Mouse (Mus musculus) limb, embryonic 12.5 days (tissue): ENCODE results near the gene Yae1d1. TPM values are rescaled to one million over a fixed set of nuclear protein-coding genes. Genes with fewer than 3 reads are reported as not detected.

Source experiments
- ATAC-seq: fragments of 200-750 bp; cut with Nextera tagmentation; 2 replicates; pipeline ENCODE4 v1.8.0; 2017; ENCODE audit warnings: low read depth, moderate TSS enrichment; ENCODE audit not compliant: insufficient number of reproducible peaks, insufficient read depth, low FRiP score, low TSS enrichment
- H3K27ac ChIP-seq: fragments of 300-500 bp; sonication (generic); 2 replicates; pipeline ENCODE4 v1.5.1; 2016; ENCODE audit warnings: mild to moderate bottlenecking, moderate library complexity
- H3K27me3 ChIP-seq: fragments of 300-500 bp; sonication (generic); 2 replicates; pipeline ENCODE4 v1.6.1; 2016; ENCODE audit warnings: mild to moderate bottlenecking, moderate library complexity
- H3K36me3 ChIP-seq: fragments of 300-500 bp; sonication (generic); 2 replicates; pipeline ENCODE4 v1.6.1; 2016; ENCODE audit warnings: mild to moderate bottlenecking, moderate library complexity
- H3K4me1 ChIP-seq: fragments of 300-500 bp; sonication (generic); replicated peaks from 2 replicates; pipeline ENCODE4 v1.6.1; 2016
- H3K4me2 ChIP-seq: fragments of 300-500 bp; sonication (generic); 2 replicates; pipeline ENCODE4 v1.6.1; 2016; ENCODE audit warnings: mild to moderate bottlenecking, moderate library complexity
- H3K4me3 ChIP-seq: fragments of 300-500 bp; sonication (generic); replicated peaks from 2 replicates; pipeline ENCODE4 v1.5.1; 2016; ENCODE audit warnings: mild to moderate bottlenecking
- H3K9ac ChIP-seq: fragments of 300-500 bp; sonication (generic); replicated peaks from 2 replicates; pipeline ENCODE4 v1.6.1; 2016; ENCODE audit warnings: mild to moderate bottlenecking, moderate library complexity
- H3K9me3 ChIP-seq: fragments of 300-500 bp; sonication (generic); 2 replicates; pipeline ENCODE4 v1.6.1; 2016; ENCODE audit warnings: mild to moderate bottlenecking, moderate library complexity
- WGBS: fragments of 180-500 bp; shearing (Covaris S2); methylation state at CpG from one replicate; pipeline ENCODE4 v1.1.7; 2016; 5-methylcytosine and 5-hydroxymethylcytosine counted together
- polyA plus RNA-seq: library from polyadenylated mRNA; unstranded; fragments of >200 nt; fragmentation: Nextera tagmentation; extraction: Ambion mirVana; gene quantifications from 2 replicates; pipeline ENCODE4 v1.2.1, GENCODE M21; 2016

Gene Yae1d1
- polyA plus RNA-seq: 79.7 and 84.8 TPM in 2 replicates

- no peaks in the 10 kb centered on the region for H3K27me3 ChIP-seq
- ATAC-seq: peak; percentile 96
- WGBS: under 1% methylated on average over 54 of the region's 54 CpGs
Measured at GRCm38 (mm10) chr13:17992697-17993514, at the start of gene Yae1d1. Yae1d1 (minus strand) TSS chr13:17993349.

DNA sequence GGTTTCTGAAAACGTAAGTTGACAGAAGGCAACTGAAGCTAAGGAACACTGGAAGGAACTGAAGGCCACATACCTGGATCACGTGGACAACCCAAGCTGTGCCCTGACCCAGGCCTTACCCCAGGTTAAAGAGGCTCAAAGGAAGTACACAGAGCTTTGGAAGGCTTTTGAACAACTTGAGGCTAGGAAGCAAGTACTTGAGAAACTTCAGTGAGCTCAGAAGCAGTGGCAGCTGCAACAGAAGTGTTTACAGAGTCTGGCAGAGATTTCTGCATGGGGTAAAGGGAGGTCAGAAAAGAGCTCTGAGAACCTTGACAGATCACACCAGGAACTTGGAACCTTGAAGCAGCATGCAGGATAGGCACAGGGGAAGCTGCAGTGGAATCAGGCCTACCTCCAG lies 45.7 kb upstream of the Yae1d1 start:
- no peaks in the 10 kb centered on the region for H3K27me3 ChIP-seq
- no peaks in the 10 kb centered on the region for H3K9me3 ChIP-seq
- ATAC-seq: no peak
- no peaks in the 10 kb centered on the region for H3K4me1 ChIP-seq
- no peak overlapping the region for H3K27ac ChIP-seq
- 77% methylated on average over 2 of the region's 2 CpGs for WGBS
- H3K36me3 ChIP-seq: no peaks in the 10 kb centered on the region
- H3K4me3 ChIP-seq: no peak overlapping the region
- H3K4me2 ChIP-seq: no peak overlapping the region
- H3K9ac ChIP-seq: no peak overlapping the region

More at GRCm38 (mm10) chr13:17992697-17993514, at the start of gene Yae1d1:
- Histone ChIP-seq H3K4me3 (peak within 1 kb of the TSS; percentile 76), H3K36me3 (peaks cover 8% of the 10 kb centered on the region), H3K4me1 (peaks cover 7% of the 10 kb centered on the region; the same call in 1 of the 2 replicates), H3K4me2 (peak within 1 kb of the TSS; percentile 78), H3K9me3 (no peaks in the 10 kb centered on the region), H3K9ac (peak within 1 kb of the TSS; percentile 73), H3K27ac (peak within 1 kb of the TSS; percentile 82)

DNA sequence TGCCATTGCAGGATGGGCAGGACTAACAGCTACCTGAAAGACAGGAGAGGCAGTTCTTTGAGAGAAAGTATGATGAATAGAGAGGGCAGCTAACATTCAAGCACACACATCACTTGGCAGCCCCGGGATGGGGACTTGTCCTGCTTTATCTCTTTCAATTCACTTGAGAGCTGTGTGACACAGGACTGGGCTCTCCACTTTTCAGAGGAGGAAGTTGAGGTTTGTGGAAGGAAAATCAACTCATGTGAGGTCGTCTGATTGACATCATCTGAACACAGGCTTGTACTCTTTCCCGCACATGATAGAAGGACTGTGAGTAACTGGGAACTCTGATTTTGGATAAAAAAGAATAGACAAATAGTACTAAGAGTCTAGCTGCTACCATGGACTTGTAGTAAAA lies 23.5 kb upstream of the Yae1d1 start:
- no peak overlapping the region for H3K4me2 ChIP-seq
- no peak overlapping the region for H3K27ac ChIP-seq
- no peaks in the 10 kb centered on the region for H3K9me3 ChIP-seq
- H3K4me3 ChIP-seq: no peak overlapping the region
- H3K36me3 ChIP-seq: no peaks in the 10 kb centered on the region
- H3K9ac ChIP-seq: no peak overlapping the region
- H3K27me3 ChIP-seq: no peaks in the 10 kb centered on the region
- WGBS: 76% methylated on average over 3 of the region's 3 CpGs
- H3K4me1 ChIP-seq: no peaks in the 10 kb centered on the region
- ATAC-seq: no peak

GRCm38 (mm10) chr13:18013205-18013604 lies 20.1 kb upstream of the Yae1d1 start:
- H3K4me1 ChIP-seq: no peaks in the 10 kb centered on the region
- H3K4me2 ChIP-seq: no peak overlapping the region
- H3K27ac ChIP-seq: no peak overlapping the region
- no peak for ATAC-seq
- WGBS: 64% methylated on average over 6 of the region's 6 CpGs
- H3K9ac ChIP-seq: no peak overlapping the region
- no peaks in the 10 kb centered on the region for H3K27me3 ChIP-seq
- no peaks in the 10 kb centered on the region for H3K9me3 ChIP-seq
- H3K36me3 ChIP-seq: no peaks in the 10 kb centered on the region
- H3K4me3 ChIP-seq: no peak overlapping the region

GRCm38 (mm10) chr13:18011055-18011454 lies 17.9 kb upstream of the Yae1d1 start:
- H3K4me3 ChIP-seq: no peak overlapping the region
- no peak for ATAC-seq
- H3K4me2 ChIP-seq: no peak overlapping the region
- H3K9ac ChIP-seq: no peak overlapping the region
- H3K9me3 ChIP-seq: no peaks in the 10 kb centered on the region
- WGBS: 82% methylated on average over 4 of the region's 4 CpGs
- H3K27ac ChIP-seq: no peak overlapping the region
- H3K27me3 ChIP-seq: no peaks in the 10 kb centered on the region
- no peaks in the 10 kb centered on the region for H3K36me3 ChIP-seq
- no peaks in the 10 kb centered on the region for H3K4me1 ChIP-seq

GRCm38 (mm10) chr13:17993515-17993847 lies 332 bp upstream of the Yae1d1 start:
- 40% methylated on average over 7 of the region's 7 CpGs for WGBS
- H3K27me3 ChIP-seq: no peaks in the 10 kb centered on the region
- ATAC-seq: no peak
- peak overlapping the region; percentile 73; the same call in 1 of the 2 replicates for H3K9ac ChIP-seq
- peaks cover 7% of the 10 kb centered on the region; the same call in 1 of the 2 replicates for H3K4me1 ChIP-seq
- peak overlapping the region; percentile 76 for H3K4me3 ChIP-seq
- no peaks in the 10 kb centered on the region for H3K9me3 ChIP-seq
- peak overlapping the region; percentile 82; the same call in 1 of the 2 replicates for H3K27ac ChIP-seq
- H3K36me3 ChIP-seq: 0 out of 2 replicates have a peak, but pooled peaks cover 6% of the 10 kb centered on the region
- H3K4me2 ChIP-seq: peak overlapping the region; percentile 78

DNA sequence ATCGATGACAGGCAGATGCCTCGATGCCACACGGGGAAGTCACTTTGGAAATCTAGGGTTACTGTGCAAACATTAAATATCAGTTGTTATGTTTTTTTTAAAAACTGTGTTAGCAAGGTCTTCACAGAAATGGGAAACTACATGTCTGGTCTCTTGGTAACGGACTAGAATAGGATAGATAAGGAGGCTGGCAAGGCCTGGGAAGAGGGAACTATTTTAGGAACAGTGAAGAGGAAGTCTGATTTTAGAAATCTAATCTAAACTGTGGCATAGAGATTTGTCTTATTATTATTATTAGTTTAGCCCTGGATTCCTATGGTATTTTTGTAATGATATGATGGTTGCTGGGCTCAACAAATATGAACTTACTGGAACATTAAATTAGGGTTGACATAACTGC lies 1.1 kb downstream of the Yae1d1 start:
- Histone ChIP-seq H3K27ac (no peak overlapping the region), H3K4me1 (peaks cover 7% of the 10 kb centered on the region; the same call in 1 of the 2 replicates), H3K4me2 (peak overlapping the region; percentile 78), H3K9me3 (no peaks in the 10 kb centered on the region), H3K36me3 (peaks cover 16% of the 10 kb centered on the region), H3K4me3 (peak overlapping the region; percentile 76), H3K27me3 (no peaks in the 10 kb centered on the region), H3K9ac (no peak overlapping the region)
- WGBS: 85% methylated on average over 4 of the region's 4 CpGs
- ATAC-seq: no peak

- no peak for ATAC-seq
- Histone ChIP-seq H3K4me1 (no peaks in the 10 kb centered on the region), H3K27me3 (no peaks in the 10 kb centered on the region), H3K27ac (no peak overlapping the region), H3K9ac (no peak overlapping the region), H3K4me3 (no peak overlapping the region), H3K36me3 (peaks cover 55% of the 10 kb centered on the region), H3K9me3 (no peaks in the 10 kb centered on the region), H3K4me2 (no peak overlapping the region)
- WGBS: 69% methylated on average over 4 of the region's 4 CpGs
Measured at GRCm38 (mm10) chr13:17983194-17983593, 10.0 kb downstream of the Yae1d1 start.

DNA sequence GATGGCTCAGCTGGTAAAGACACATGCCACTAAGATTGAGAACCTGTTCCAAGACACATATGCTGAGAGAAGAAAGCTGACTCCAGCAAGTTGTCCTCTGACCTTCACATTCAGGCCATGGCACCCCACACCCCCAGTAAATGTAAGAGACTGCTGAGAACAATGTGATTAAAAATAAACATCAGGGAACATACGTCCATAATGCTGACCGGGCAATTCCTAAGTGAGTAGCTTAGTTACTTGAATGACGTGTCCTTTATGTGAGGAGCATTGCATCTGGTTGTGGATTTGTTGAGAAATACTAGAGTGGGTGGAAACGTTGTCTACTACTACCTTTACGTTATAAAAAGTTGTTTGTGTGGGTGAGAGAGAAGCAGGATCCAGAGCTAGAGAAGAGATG lies 10.5 kb downstream of the Yae1d1 start:
- Histone ChIP-seq H3K4me2 (no peak overlapping the region), H3K27me3 (no peaks in the 10 kb centered on the region), H3K9ac (no peak overlapping the region), H3K9me3 (no peaks in the 10 kb centered on the region), H3K4me3 (no peak overlapping the region), H3K36me3 (peaks cover 52% of the 10 kb centered on the region), H3K4me1 (no peaks in the 10 kb centered on the region), H3K27ac (no peak overlapping the region)
- ATAC-seq: no peak
- WGBS: 94% methylated on average over 5 of the region's 5 CpGs

DNA sequence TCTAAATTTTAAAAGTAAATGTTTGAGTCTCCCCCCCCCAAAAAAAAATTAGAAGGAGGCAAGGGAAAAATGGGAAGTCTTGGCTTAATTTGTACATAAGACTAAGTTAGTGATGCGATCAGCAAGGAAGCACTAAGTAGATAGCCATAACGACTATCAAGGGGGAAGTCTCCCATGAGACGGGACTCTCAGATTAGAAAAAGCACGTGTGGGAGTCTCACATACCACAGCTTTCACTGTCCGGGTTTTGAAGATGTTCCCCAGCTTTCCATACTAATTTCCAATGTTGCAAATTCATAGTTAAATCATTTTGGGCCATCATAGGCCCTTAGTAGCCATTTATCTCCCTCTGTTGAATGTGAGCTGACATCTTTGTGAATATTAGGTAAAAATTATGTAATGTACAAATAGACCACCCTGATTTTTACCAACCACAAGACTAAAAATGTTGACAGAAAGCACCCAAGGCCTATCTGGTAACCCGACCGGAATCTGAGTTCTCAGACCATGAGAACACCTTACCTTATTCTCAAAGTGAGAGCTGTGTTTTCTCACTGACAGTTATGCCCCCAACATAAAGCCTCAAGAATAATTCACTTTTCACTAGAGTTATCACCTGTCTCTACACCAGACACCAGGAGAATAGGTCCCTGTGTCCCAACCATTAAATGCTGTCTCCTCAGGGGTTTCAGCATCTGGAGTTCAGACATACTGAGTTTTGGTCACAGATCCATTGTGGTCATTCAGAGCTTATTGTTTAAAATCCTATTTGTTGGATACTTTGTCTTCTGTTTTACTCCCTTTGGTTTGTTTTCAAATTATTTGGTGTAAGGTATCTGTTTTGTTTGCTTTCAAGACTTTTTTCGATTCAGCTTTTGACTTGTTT lies 16.1 kb downstream of the Yae1d1 start:
- Histone ChIP-seq H3K27me3 (no peaks in the 10 kb centered on the region), H3K4me1 (no peaks in the 10 kb centered on the region), H3K9me3 (no peaks in the 10 kb centered on the region), H3K9ac (no peak overlapping the region), H3K4me3 (no peak overlapping the region), H3K4me2 (no peak overlapping the region), H3K27ac (no peak overlapping the region), H3K36me3 (peaks cover under 1% of the 10 kb centered on the region; the same call in 1 of the 2 replicates)
- WGBS: 84% methylated on average over 8 of the region's 8 CpGs
- ATAC-seq: no peak

GRCm38 (mm10) chr13:17975891-17976290 lies 17.3 kb downstream of the Yae1d1 start:
- no peaks in the 10 kb centered on the region for H3K27me3 ChIP-seq
- no peaks in the 10 kb centered on the region for H3K9me3 ChIP-seq
- H3K4me3 ChIP-seq: no peak overlapping the region
- no peak for ATAC-seq
- H3K4me1 ChIP-seq: no peaks in the 10 kb centered on the region
- H3K27ac ChIP-seq: no peak overlapping the region
- 38% methylated on average over 2 of the region's 2 CpGs for WGBS
- no peaks in the 10 kb centered on the region for H3K36me3 ChIP-seq
- H3K4me2 ChIP-seq: no peak overlapping the region
- no peak overlapping the region for H3K9ac ChIP-seq
